Mouse (Mus musculus) myocyte (in vitro differentiated cells): ENCODE results near the gene Pde1b. TPM values are rescaled to one million over a fixed set of nuclear protein-coding genes. Genes with fewer than 3 reads are reported as not detected.

ENCODE experiments used
- H3K27me3 ChIP-seq: one replicate; pipeline ENCODE4 v1.6.1; 2011; ENCODE audit not compliant: control insufficient read depth, insufficient read depth, insufficient read length
- H3K36me3 ChIP-seq: one replicate; pipeline ENCODE4 v1.6.1; 2011; ENCODE audit not compliant: control insufficient read depth, insufficient read depth
- H3K4me2 ChIP-seq: one replicate; pipeline ENCODE4 v1.6.1; 2011; ENCODE audit warnings: low read depth, control low read depth
- H3K4me3 ChIP-seq: one replicate; pipeline ENCODE4 v1.5.1; 2011; ENCODE audit warnings: mild to moderate bottlenecking, control low read depth, moderate library complexity
- H3K79me2 ChIP-seq: one replicate; pipeline ENCODE4 v1.6.1; 2011; ENCODE audit not compliant: control insufficient read depth, insufficient read depth
- H3ac ChIP-seq: one replicate; pipeline ENCODE4 v1.6.1; 2011; ENCODE audit not compliant: control insufficient read depth, insufficient read length
- CEBPB ChIP-seq: IDR thresholded peaks from 2 replicates; pipeline ENCODE4 v1.6.1; 2011; ENCODE audit warnings: mild to moderate bottlenecking, moderate library complexity; ENCODE audit not compliant: poor library complexity, insufficient read depth, severe bottlenecking
- E2F4 ChIP-seq: IDR thresholded peaks from one replicate; pipeline ENCODE4 v1.6.1; 2011; ENCODE audit warnings: mild to moderate bottlenecking, control low read depth, moderate library complexity; ENCODE audit not compliant: insufficient read depth
- MAX ChIP-seq: IDR thresholded peaks from one replicate; pipeline ENCODE4 v1.6.1; 2011; ENCODE audit warnings: low read depth, mild to moderate bottlenecking, control low read depth
- MYOD1 ChIP-seq, 3 experiments: IDR thresholded peaks; one replicate each; pipeline ENCODE4 v1.6.1; 2011; ENCODE audit warnings: control low read depth in 2 of 3, low read depth in 2 of 3, mild to moderate bottlenecking in 2 of 3, moderate library complexity in 1 of 3; ENCODE audit not compliant: insufficient read length in 2 of 3, control insufficient read depth in 1 of 3
- MYOG ChIP-seq, 3 experiments: IDR thresholded peaks; one replicate each; pipeline ENCODE4 v1.6.1; 2011; ENCODE audit warnings: control low read depth in 2 of 3, low read depth in 2 of 3, mild to moderate bottlenecking in 2 of 3; ENCODE audit not compliant: insufficient read length in 2 of 3, control insufficient read depth in 1 of 3, insufficient read depth in 1 of 3
- POLR2A ChIP-seq: IDR thresholded peaks from one replicate; pipeline ENCODE4 v1.6.1; 2011; ENCODE audit warnings: low read depth, mild to moderate bottlenecking, control low read depth, moderate library complexity; ENCODE audit not compliant: insufficient read length
- POLR2AphosphoS2 ChIP-seq: IDR thresholded peaks from one replicate; pipeline ENCODE4 v1.6.1; 2011; ENCODE audit warnings: low read depth, control low read depth; ENCODE audit not compliant: insufficient read length
- REST ChIP-seq: IDR thresholded peaks from one replicate; pipeline ENCODE4 v1.6.1; 2011; ENCODE audit warnings: mild to moderate bottlenecking, control low read depth, moderate library complexity; ENCODE audit not compliant: insufficient read depth, insufficient read length
- SRF ChIP-seq: IDR thresholded peaks from one replicate; pipeline ENCODE4 v1.6.1; 2011; ENCODE audit warnings: low read depth; ENCODE audit not compliant: control insufficient read depth, insufficient read length
- TCF12 ChIP-seq: IDR thresholded peaks from one replicate; pipeline ENCODE4 v1.6.1; 2011; ENCODE audit warnings: mild to moderate bottlenecking, control low read depth; ENCODE audit not compliant: poor library complexity, insufficient read depth, severe bottlenecking
- TCF3 ChIP-seq: IDR thresholded peaks from one replicate; pipeline ENCODE4 v1.6.1; 2011; ENCODE audit warnings: low read depth, control low read depth; ENCODE audit not compliant: insufficient read length
- USF1 ChIP-seq: IDR thresholded peaks from one replicate; pipeline ENCODE4 v1.6.1; 2011; ENCODE audit warnings: low read depth, mild to moderate bottlenecking, control low read depth, moderate library complexity
- polyA plus RNA-seq: library from polyadenylated mRNA; unstranded; fragments of >200 nt; fragmentation: generic; extraction: Trizol; gene quantifications from one replicate; pipeline ENCODE4 v1.2.1, GENCODE M21; 2012; ENCODE audit warnings: missing spikeins

The Pde1b gene
- polyA plus RNA-seq, 1 experiment, result 0.83 TPM

DNA sequence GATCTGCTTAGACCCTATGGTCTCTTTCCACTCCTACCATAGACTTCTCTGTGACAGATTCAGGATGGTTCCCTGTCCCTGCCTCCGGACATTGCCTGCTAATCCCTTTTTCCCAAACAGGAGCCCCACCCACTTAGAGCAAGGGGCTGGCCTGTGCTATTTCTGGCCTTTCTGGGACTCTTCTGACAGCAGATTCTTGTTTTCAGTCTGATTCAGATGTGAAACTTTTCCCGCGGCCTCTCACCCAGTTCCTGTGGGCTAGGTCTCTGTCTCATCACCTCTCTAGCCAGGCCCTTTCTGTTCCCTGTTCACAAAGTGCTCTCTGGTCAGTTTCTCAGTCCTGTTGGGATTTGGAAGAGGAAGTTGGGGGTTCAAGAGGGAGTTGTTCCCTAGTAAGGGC is 12.1 kb downstream of the Pde1b start:
- Histone ChIP-seq H3K4me3 (no peak overlapping the region), H3K27me3 (peaks cover 6% of the 10 kb centered on the region), H3K4me2 (peak overlapping the region; percentile 64)

DNA sequence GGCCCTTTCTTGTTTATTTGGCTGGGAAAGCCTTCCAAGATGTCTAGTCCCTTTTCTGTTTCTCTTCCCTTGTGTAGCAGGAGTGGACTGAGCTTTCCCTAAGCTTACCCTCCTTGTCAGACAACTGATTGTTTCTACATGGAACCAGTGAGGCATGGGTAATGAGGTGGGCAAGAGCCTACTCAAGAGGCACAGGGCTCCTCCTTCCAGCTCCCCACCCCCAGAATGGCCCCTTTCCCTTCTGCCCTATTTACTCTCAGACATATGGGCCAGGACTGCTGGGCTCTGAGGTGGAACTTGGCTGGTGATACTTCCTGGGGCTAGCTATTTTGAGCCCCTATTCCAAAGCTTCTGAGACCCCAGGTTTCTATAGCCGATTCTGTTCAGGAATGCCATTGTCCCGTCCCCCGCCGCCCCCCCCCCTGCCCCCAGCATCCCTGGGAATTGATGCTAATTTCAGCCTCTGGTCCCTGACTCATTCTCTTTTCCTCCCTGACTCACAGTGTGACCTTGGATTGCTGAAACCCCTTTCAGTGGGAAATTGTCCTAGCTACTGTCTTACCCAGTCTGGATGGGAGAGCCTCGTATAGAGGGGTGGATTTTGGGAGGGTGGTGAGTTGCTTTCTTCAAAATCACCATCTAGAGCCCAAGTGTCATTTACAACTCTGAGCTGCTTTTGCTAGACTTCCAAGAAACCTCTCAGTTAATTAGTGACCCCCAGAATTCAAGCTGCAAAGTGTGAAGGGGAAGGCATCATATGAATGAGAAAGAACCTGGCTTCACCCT is 16.0 kb downstream of the Pde1b start:
- no peak overlapping the region for H3K4me2 ChIP-seq
- no peak for TF ChIP-seq TCF12
- TF ChIP-seq MAX, result no peak
- TF ChIP-seq MYOG (IDR thresholded peaks at IDR 0.05; ENCODE audit: control insufficient read depth in 1 of 3, insufficient read depth in 1 of 3, insufficient read length in 2 of 3, low read depth in 2 of 3), result no peak
- no peak for TF ChIP-seq MYOD1 (IDR thresholded peaks at IDR 0.05; ENCODE audit: control insufficient read depth in 1 of 3, insufficient read length in 2 of 3, low read depth in 2 of 3)
- no peak for TF ChIP-seq USF1
- TF ChIP-seq CEBPB, result no peak
- no peak for TF ChIP-seq TCF3
- TF ChIP-seq POLR2A, result no peak
- TF ChIP-seq E2F4, result no peak
- no peak for TF ChIP-seq SRF
- TF ChIP-seq REST, result no peak
- TF ChIP-seq POLR2AphosphoS2, result no peak

More for the DNA sequence above, 12.1 kb downstream of the Pde1b start:
- no peaks in the 10 kb centered on the region for H3K36me3 ChIP-seq
- no peak overlapping the region for H3ac ChIP-seq
- H3K79me2 ChIP-seq, result no peaks in the 10 kb centered on the region
- TF ChIP-seq MYOG (IDR thresholded peaks at IDR 0.05; ENCODE audit: control insufficient read depth in 1 of 3, insufficient read depth in 1 of 3, insufficient read length in 2 of 3, low read depth in 2 of 3) (no peak), TCF12 (no peak), MAX (no peak), TCF3 (no peak), POLR2A (no peak), E2F4 (no peak), REST (no peak), SRF (no peak), CEBPB (no peak), MYOD1 (IDR thresholded peaks at IDR 0.05; ENCODE audit: control insufficient read depth in 1 of 3, insufficient read length in 2 of 3, low read depth in 2 of 3) (no peak), USF1 (no peak), POLR2AphosphoS2 (no peak)

DNA sequence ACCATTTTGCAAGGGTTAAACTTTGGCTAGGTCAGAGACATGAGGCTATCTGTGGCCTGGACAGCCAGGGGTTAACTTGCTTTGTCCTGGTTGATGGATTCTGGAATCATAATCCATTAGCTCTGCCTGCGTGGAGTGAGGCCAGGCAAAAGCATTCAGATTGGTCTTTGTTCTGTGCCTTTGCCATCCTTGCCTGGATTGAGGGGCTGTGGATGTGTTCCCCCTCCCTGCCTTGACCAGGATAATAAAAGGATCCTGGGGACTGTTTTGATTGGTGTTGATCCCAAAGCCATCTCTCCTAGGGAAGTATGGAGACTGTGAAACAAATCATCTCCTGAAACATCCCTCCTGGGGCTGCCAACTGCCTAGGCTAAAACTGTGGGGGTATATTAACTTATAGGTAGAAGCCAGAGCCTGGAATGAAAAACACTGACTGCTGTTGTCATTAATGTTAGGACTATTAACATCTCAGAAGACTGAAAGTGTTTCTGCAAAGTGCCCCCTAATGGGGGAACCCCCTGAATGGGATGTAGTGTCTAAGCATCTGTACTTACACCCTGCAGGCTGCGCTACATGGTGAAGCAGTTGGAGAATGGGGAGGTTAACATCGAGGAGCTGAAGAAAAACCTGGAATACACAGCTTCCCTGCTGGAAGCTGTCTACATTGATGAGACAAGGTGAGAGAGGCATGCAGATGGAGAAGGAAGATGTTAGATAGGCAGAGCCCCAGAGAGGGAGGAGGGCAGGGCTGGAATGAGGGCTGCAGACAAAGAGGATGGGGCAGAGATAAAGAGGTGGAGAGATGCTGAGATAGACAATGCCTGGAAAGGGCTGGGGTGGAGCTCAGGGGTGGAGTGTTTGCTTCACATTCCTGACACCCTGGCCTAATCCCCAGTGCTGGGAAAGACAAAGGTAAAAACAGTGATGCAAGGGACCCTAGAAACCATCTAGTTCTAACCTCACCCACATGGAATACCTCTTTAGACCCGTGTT is 16.8 kb downstream of the Pde1b start:
- H3K79me2 ChIP-seq, result no peaks in the 10 kb centered on the region
- H3K4me2 ChIP-seq, result no peak overlapping the region
- TF ChIP-seq USF1, result no peak
- TF ChIP-seq SRF, result no peak
- no peak for TF ChIP-seq TCF3
- H3K27me3 ChIP-seq, result peaks cover 4% of the 10 kb centered on the region
- no peaks in the 10 kb centered on the region for H3K36me3 ChIP-seq
- no peak overlapping the region for H3K4me3 ChIP-seq
- no peak overlapping the region for H3ac ChIP-seq

More for the DNA sequence above, 16.0 kb downstream of the Pde1b start:
- H3ac ChIP-seq, result no peak overlapping the region
- H3K79me2 ChIP-seq, result no peaks in the 10 kb centered on the region
- H3K4me3 ChIP-seq, result no peak overlapping the region
- H3K27me3 ChIP-seq, result peaks cover 4% of the 10 kb centered on the region
- H3K36me3 ChIP-seq, result no peaks in the 10 kb centered on the region

DNA sequence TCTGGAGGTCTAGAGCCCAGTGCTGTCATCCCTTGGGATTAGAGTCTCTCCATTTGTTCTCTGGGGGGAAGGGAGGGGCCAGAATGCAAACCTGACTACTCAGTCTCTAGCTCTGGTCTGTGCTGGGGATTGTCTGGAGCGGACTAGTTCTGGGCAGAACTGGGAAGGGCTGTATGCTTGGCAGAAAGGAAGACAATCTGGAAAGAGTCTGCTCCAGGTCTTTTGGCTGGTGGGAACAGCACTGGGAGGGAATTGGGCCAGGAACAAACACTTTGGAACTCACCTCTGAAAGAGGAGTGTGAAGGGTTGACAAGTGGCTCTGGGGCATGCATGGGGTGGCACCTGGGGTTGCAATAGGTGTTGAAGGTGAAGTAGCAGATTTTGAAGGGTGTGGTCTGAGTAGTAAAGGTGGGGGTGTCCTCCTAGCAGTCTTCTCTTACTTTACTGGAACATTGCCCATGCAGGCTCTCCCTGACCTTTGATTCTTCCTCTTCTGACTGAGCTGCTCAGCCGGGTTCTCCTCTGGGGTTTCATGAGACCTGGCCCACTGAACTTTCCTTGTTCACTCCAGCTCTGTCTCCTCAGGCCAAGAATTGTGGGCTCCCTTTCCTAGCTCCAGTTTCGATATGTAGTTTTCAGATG is 19.7 kb downstream of the Pde1b start:
- Histone ChIP-seq H3K36me3 (no peaks in the 10 kb centered on the region), H3K4me3 (no peak overlapping the region), H3K27me3 (peaks cover 12% of the 10 kb centered on the region), H3K79me2 (no peaks in the 10 kb centered on the region), H3K4me2 (no peak overlapping the region), H3ac (no peak overlapping the region)
- no peak for TF ChIP-seq E2F4

DNA sequence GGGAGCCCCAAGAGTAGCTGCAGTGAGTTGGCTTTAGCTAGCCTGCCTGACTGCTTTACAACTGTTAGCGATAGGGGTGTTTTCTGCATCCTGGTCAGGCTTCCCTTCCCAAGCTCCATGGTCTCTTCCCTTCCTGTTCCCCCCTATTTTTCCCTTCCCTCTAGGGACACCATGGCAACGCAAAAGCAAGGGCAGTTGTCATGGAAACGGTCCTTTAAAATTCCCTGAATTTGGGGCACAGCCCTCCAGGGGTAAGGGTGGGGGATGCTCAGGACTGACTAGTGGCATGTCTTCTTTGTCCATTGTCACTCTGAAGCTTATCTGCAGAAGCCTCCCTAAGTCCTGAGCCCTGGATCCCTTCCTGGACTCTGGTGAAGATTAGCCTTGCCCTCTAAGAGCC is 20.3 kb downstream of the Pde1b start:
- H3K4me3 ChIP-seq, result no peak overlapping the region
- no peaks in the 10 kb centered on the region for H3K79me2 ChIP-seq
- H3K4me2 ChIP-seq, result no peak overlapping the region
- H3K36me3 ChIP-seq, result no peaks in the 10 kb centered on the region
- TF ChIP-seq REST (no peak), SRF (no peak), MAX (no peak), CEBPB (no peak), USF1 (no peak), POLR2AphosphoS2 (no peak), E2F4 (no peak), POLR2A (no peak), MYOD1 (IDR thresholded peaks at IDR 0.05; ENCODE audit: control insufficient read depth in 1 of 3, insufficient read length in 2 of 3, low read depth in 2 of 3) (no peak), TCF12 (no peak), MYOG (IDR thresholded peaks at IDR 0.05; ENCODE audit: control insufficient read depth in 1 of 3, insufficient read depth in 1 of 3, insufficient read length in 2 of 3, low read depth in 2 of 3) (no peak), TCF3 (no peak)
- peaks cover 13% of the 10 kb centered on the region for H3K27me3 ChIP-seq
- H3ac ChIP-seq, result no peak overlapping the region
